Mouse (Mus musculus) ES-E14 (cell line): Measurements from ENCODE around the gene Cnot10.

Experiments
- CHD2 ChIP-seq: IDR thresholded peaks from 2 replicates; pipeline ENCODE4 v1.6.1; 2014; ENCODE audit warnings: mild to moderate bottlenecking, low read depth, low read length, inconsistent platforms
- HCFC1 ChIP-seq: IDR thresholded peaks from 2 replicates; pipeline ENCODE4 v1.6.1; 2012; ENCODE audit warnings: low read length, inconsistent platforms, borderline replicate concordance; ENCODE audit not compliant: insufficient read depth
- ZC3H11A ChIP-seq: IDR thresholded peaks from 2 replicates; pipeline ENCODE4 v1.6.1; 2012; ENCODE audit warnings: low read depth, mild to moderate bottlenecking, inconsistent platforms, low read length, borderline replicate concordance
- ZNF384 ChIP-seq: IDR thresholded peaks from 2 replicates; pipeline ENCODE4 v1.6.1; 2012; ENCODE audit warnings: low read depth, low read length, inconsistent platforms

DNA sequence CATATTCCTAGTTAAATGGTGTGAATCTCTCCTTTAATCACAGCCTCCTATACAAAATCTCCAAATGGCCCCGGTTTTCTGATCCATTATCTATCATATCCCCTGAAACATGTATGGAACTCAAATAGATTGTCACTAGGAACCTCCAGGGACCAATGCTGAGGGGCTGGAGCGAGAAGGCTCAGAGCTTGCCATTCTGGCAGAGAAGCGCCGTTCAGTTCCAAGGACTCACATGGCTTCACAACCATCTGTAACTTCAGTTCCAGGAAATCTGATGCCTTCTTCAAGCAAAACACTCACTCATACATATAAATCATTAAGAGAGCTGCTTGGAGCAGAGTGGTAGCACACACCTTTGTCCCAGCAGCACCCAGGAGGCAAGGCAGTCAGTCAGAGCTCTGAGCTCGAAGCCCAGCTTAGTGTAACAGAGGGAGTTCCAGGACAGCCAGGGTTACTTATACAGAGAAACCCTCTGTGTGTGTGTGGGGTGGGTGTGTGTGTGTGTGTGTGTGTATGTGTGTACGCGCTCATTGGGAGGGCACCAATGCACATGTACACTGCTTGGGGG, 100.9 kb downstream of the Cnot10 start:
- no peak for TF ChIP-seq ZC3H11A
- TF ChIP-seq CHD2 = no peak
- TF ChIP-seq HCFC1 = no peak
- no peak for TF ChIP-seq ZNF384
